Comparison of ENCODE assay signal across 11 mouse cellular contexts in the genomic region with DNA sequence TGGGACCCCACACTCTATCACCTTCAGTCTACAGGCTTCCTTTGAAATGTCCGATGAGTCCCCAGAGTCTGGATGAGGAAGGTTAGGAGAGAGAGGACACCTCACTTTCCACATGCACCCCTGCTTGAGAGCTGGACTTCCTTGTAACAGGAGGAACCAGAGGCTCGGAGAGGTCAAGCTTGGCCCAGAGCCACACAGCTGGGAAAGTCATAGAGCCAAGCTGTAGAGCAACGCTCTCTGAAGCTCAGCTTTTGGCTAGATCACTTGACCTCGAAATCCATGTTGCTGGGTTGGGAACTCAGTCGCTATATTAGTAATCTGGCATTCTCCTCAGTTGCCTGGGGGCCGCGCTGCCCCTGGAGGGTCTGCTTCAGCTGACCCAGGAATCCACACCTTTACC. TPM values are rescaled to one million over a fixed set of nuclear protein-coding genes. Genes with fewer than 3 reads are reported as not detected.
A peak's percentile ranks its signal among the peaks of the same experiment; 100 is the strongest.
DNase-seq lines count a peak whose midpoint lies in the region; ATAC-seq and TF ChIP-seq lines count a peak whose summit lies in the region.
"Had no signal": no experiment of that assay in that cellular context is flagged by ENCODE, and none has a peak within 500 bp of the region (broad histone marks: within the 10 kb centered on the region; RNA-seq: fewer than 3 reads in every experiment).

No protein-coding gene starts in this region.

- no peak for DNase-seq in layer of hippocampus, adult 2 months (ENCODE audit: low spot score in 2 of 2)
- DNase-seq in layer of hippocampus, adult 8-10 months (ENCODE audit: low spot score in 2 of 2): no peak
- peak; percentile 27 for DNase-seq in embryonic facial prominence, embryonic 14.5 days (ENCODE audit: low spot score)
- peak; percentile 74 for DNase-seq in lung, postnatal 36 days
- no peak for DNase-seq in cerebellum, adult 9-11 months
- DNase-seq: right cerebral cortex, postnatal 4 days had no signal

- H3K9ac ChIP-seq in embryonic facial prominence, embryonic 14.5 days (ENCODE audit: low read depth, low read length): no peak overlapping the region
- peak overlapping the region; percentile 32; the same call in 1 of the 2 replicates for H3K9ac ChIP-seq in heart, embryonic 12.5 days
- H3K9ac ChIP-seq: intestine, embryonic 15.5 days had no signal

- peaks cover 4% of the 10 kb centered on the region; the same call in 1 of the 2 replicates for H3K4me1 ChIP-seq in embryonic facial prominence, embryonic 14.5 days (ENCODE audit: control insufficient read depth, insufficient read depth, low read length)
- peaks cover 77% of the 10 kb centered on the region for H3K4me1 ChIP-seq in heart, embryonic 12.5 days (replicated peaks)

- H3K27ac ChIP-seq in layer of hippocampus, adult 2 months: peak overlapping the region; percentile 40; the same call in 1 of the 2 replicates
- H3K27ac ChIP-seq in embryonic facial prominence, embryonic 14.5 days (replicated peaks; ENCODE audit: low read depth, low read length): no peak overlapping the region
- peak overlapping the region; percentile 42; the same call in 1 of the 2 replicates for H3K27ac ChIP-seq in heart, embryonic 12.5 days (ENCODE audit: poor library complexity, severe bottlenecking)
- H3K27ac ChIP-seq: intestine, embryonic 15.5 days had no signal

- H3K4me3 ChIP-seq in layer of hippocampus, adult 2 months: no peak overlapping the region
- no peak overlapping the region for H3K4me3 ChIP-seq in embryonic facial prominence, embryonic 14.5 days (ENCODE audit: low read depth, low read length)
- no peak overlapping the region for H3K4me3 ChIP-seq in heart, embryonic 12.5 days
- H3K4me3 ChIP-seq: intestine, embryonic 15.5 days had no signal

- no peaks in the 10 kb centered on the region for H3K27me3 ChIP-seq in embryonic facial prominence, embryonic 14.5 days (replicated peaks; ENCODE audit: control insufficient read depth, insufficient read depth, low read length)
- H3K27me3 ChIP-seq in heart, embryonic 12.5 days (replicated peaks): no peaks in the 10 kb centered on the region
- H3K27me3 ChIP-seq: intestine, embryonic 15.5 days; megakaryocyte, embryonic 14.5 days had no signal

- no peak overlapping the region for H3K4me2 ChIP-seq in embryonic facial prominence, embryonic 14.5 days (ENCODE audit: low read depth, low read length)
- H3K4me2 ChIP-seq in heart, embryonic 12.5 days: no peak overlapping the region
- H3K4me2 ChIP-seq: intestine, embryonic 15.5 days had no signal

- WGBS in embryonic facial prominence, embryonic 14.5 days: 69% methylated on average over 7 of the region's 7 CpGs
- whole genome bisulfite sequencing in heart, embryonic 12.5 days: 59% methylated on average over 7 of the region's 7 CpGs

- TF ChIP-seq CTCF in layer of hippocampus, adult 2 months (conservative IDR thresholded peaks at IDR 0.05): no peak

- H3K9me3 ChIP-seq in embryonic facial prominence, embryonic 14.5 days (ENCODE audit: control insufficient read depth, low read length): no peaks in the 10 kb centered on the region
- no peaks in the 10 kb centered on the region for H3K9me3 ChIP-seq in heart, embryonic 12.5 days (replicated peaks)
- H3K9me3 ChIP-seq: intestine, embryonic 15.5 days had no signal

- ATAC-seq in embryonic facial prominence, embryonic 14.5 days (ENCODE audit: low read depth): no peak
- no peak for ATAC-seq in heart, embryonic 12.5 days (ENCODE audit: insufficient number of reproducible peaks, low FRiP score)
- no peak for ATAC-seq in megakaryocyte progenitor cell, adult 5-6 weeks (replicated peaks; ENCODE audit: poor library complexity)
- ATAC-seq in activated CD4-positive, CD25-positive, alpha-beta regulatory T cell, adult 4 months: no peak
- ATAC-seq: intestine, embryonic 15.5 days had no signal

- peaks cover 22% of the 10 kb centered on the region; the same call in 1 of the 2 replicates for H3K36me3 ChIP-seq in embryonic facial prominence, embryonic 14.5 days (ENCODE audit: control insufficient read depth, insufficient read depth, low read length)
- H3K36me3 ChIP-seq in heart, embryonic 12.5 days: peaks cover 29% of the 10 kb centered on the region
- H3K36me3 ChIP-seq: intestine, embryonic 15.5 days had no signal

RNA-seq across cellular contexts. Expression of gene Dusp1, which starts 14.9 kb away (rescaled TPM):
- 10 to 100 TPM; 14.9 to 20.9 TPM for total RNA-seq in layer of hippocampus, adult 2 months (2021)
- 10 to 100 TPM; 13.6 to 22.6 (median 20.6) TPM for total RNA-seq in layer of hippocampus, adult 8-10 months (2022)
- 25.4 and 27.3 TPM in 2 replicates for polyA plus RNA-seq in embryonic facial prominence, embryonic 14.5 days (2014; fragmentation: Nextera tagmentation; extraction: Ambion mirVana)
- polyA plus RNA-seq in heart, embryonic 12.5 days (2016; fragmentation: Nextera tagmentation; extraction: Ambion mirVana): 36.2 and 38.7 TPM in 2 replicates
- total RNA-seq in megakaryocyte progenitor cell, adult 5-6 weeks (2015): 89.7 and 162 TPM in 2 replicates
- 16.1 and 29.6 TPM in 2 replicates for total RNA-seq in megakaryocyte progenitor cell, adult 5-6 weeks (2017)
- polyA plus RNA-seq in activated CD4-positive, CD25-positive, alpha-beta regulatory T cell, adult 4 months (2017; shearing (Covaris generic)): 10 to 100 TPM; 25.1 to 28.8 TPM

RNA-seq across cellular contexts. Expression of gene Ergic1, which starts 15.5 kb away (rescaled TPM):
- 100 to 1,000 TPM; 121 to 124 TPM for total RNA-seq in layer of hippocampus, adult 2 months (2021)
- total RNA-seq in layer of hippocampus, adult 8-10 months (2022): 100 to 1,000 TPM; 118 to 152 (median 136) TPM
- 149 and 164 TPM in 2 replicates for polyA plus RNA-seq in embryonic facial prominence, embryonic 14.5 days (2014; fragmentation: Nextera tagmentation; extraction: Ambion mirVana)
- 115 and 121 TPM in 2 replicates for polyA plus RNA-seq in heart, embryonic 12.5 days (2016; fragmentation: Nextera tagmentation; extraction: Ambion mirVana)
- total RNA-seq in megakaryocyte progenitor cell, adult 5-6 weeks (2015): 99.7 and 123 TPM in 2 replicates
- total RNA-seq in megakaryocyte progenitor cell, adult 5-6 weeks (2017): 42.2 and 48.3 TPM in 2 replicates
- 10 to 100 TPM; 39.5 to 45.7 TPM for polyA plus RNA-seq in activated CD4-positive, CD25-positive, alpha-beta regulatory T cell, adult 4 months (2017; shearing (Covaris generic))

Comparison
In these comparisons a context has a peak if more than half of its experiments do, and no peak if none do; other contexts are left out.
1. DNase-seq: peak in embryonic facial prominence, embryonic 14.5 days (single experiment) and lung, postnatal 36 days (single experiment); none in layer of hippocampus, adult 2 months (0 of 2), layer of hippocampus, adult 8-10 months (0 of 2) and cerebellum, adult 9-11 months (single experiment).